In the genomic region with DNA sequence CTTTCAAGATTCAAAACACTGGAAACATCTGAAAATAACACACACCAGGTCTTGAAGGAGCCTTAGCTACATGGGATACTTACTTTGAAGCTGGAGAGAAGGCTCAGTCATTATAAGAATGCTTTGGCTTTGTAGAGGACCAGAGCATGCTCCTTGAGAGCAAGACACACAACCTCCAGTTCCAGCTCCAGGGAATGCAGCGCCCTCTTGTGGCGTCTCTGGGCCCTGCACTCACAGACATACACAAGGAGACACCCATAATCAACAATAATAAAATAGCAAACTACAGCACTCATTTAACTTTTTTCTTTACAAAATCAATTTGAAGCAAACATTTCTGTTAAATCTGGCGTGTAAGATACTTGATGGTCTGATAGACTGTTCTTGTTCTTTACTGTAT, we compare ENCODE assay signal across 10 mouse cellular contexts.
DNase-seq lines count a peak whose midpoint lies in the region; ATAC-seq lines count a peak whose summit lies in the region.
"Had no signal": no experiment of that assay in that cellular context is flagged by ENCODE, and none has a peak within 500 bp of the region (broad histone marks: within the 10 kb centered on the region; RNA-seq: fewer than 3 reads in every experiment).

No protein-coding gene starts in this region.

- H3K4me2 ChIP-seq in forebrain, embryonic 11.5 days (ENCODE audit: low read depth, low read length, severe bottlenecking): no peak overlapping the region
- no peak overlapping the region for H3K4me2 ChIP-seq in forebrain, embryonic 14.5 days (ENCODE audit: low read length)
- H3K4me2 ChIP-seq in liver, embryonic 11.5 days: no peak overlapping the region
- H3K4me2 ChIP-seq: heart, embryonic 15.5 days had no signal

- ATAC-seq in forebrain, embryonic 11.5 days (replicated peaks; ENCODE audit: low FRiP score): no peak
- no peak for ATAC-seq in forebrain, embryonic 14.5 days
- ATAC-seq in liver, embryonic 11.5 days (replicated peaks; ENCODE audit: low FRiP score): no peak

- DNase-seq in forebrain, embryonic 11.5 days (ENCODE audit: low spot score): peak; percentile 63
- no peak for DNase-seq in forebrain, embryonic 14.5 days (ENCODE audit: low spot score)
- DNase-seq in liver (peak; percentile 33), NIH3T3 (ENCODE audit: low read depth) (peak; percentile 32)
- DNase-seq in liver, embryonic 11.5 days (ENCODE audit: low spot score): no peak
- DNase-seq in kidney, postnatal 14 days: peak; percentile 13
- peak; percentile 82 for DNase-seq in testis, postnatal 10 days (ENCODE audit: low spot score)
- no peak for DNase-seq in cerebellum, adult 11-12 months

- H3K27ac ChIP-seq in forebrain, embryonic 11.5 days (ENCODE audit: low read depth, low read length): no peak overlapping the region
- H3K27ac ChIP-seq in forebrain, embryonic 14.5 days (ENCODE audit: low read depth, low read length): no peak overlapping the region
- H3K27ac ChIP-seq in liver, embryonic 11.5 days (ENCODE audit: low read depth, low read length): no peak overlapping the region
- H3K27ac ChIP-seq: heart, embryonic 15.5 days; macrophage had no signal

- no peaks in the 10 kb centered on the region for H3K4me1 ChIP-seq in forebrain, embryonic 11.5 days (replicated peaks; ENCODE audit: control insufficient read depth, insufficient read depth, low read length)
- no peaks in the 10 kb centered on the region for H3K4me1 ChIP-seq in forebrain, embryonic 14.5 days (ENCODE audit: control insufficient read depth, insufficient read depth, low read length)
- no peaks in the 10 kb centered on the region for H3K4me1 ChIP-seq in liver, embryonic 11.5 days (replicated peaks; ENCODE audit: control insufficient read depth, insufficient read depth, low read length)
- H3K4me1 ChIP-seq: heart, embryonic 15.5 days had no signal

- H3K36me3 ChIP-seq in forebrain, embryonic 11.5 days (ENCODE audit: control insufficient read depth, insufficient read depth, low read length): no peaks in the 10 kb centered on the region
- H3K36me3 ChIP-seq in forebrain, embryonic 14.5 days (ENCODE audit: control insufficient read depth, insufficient read depth, low read length): no peaks in the 10 kb centered on the region
- no peaks in the 10 kb centered on the region for H3K36me3 ChIP-seq in liver, embryonic 11.5 days (ENCODE audit: control insufficient read depth, insufficient read depth, low read length)
- H3K36me3 ChIP-seq: heart, embryonic 15.5 days had no signal

- H3K9me3 ChIP-seq in forebrain, embryonic 11.5 days (ENCODE audit: control insufficient read depth, low read length): no peaks in the 10 kb centered on the region
- no peaks in the 10 kb centered on the region for H3K9me3 ChIP-seq in forebrain, embryonic 14.5 days (replicated peaks; ENCODE audit: control insufficient read depth, low read length)
- no peaks in the 10 kb centered on the region; the same call in 1 of the 2 replicates for H3K9me3 ChIP-seq in liver, embryonic 11.5 days (ENCODE audit: control insufficient read depth, low read length)
- H3K9me3 ChIP-seq: heart, embryonic 15.5 days had no signal

- no peaks in the 10 kb centered on the region for H3K27me3 ChIP-seq in forebrain, embryonic 11.5 days (ENCODE audit: control insufficient read depth, insufficient read depth, low read length)
- no peaks in the 10 kb centered on the region for H3K27me3 ChIP-seq in forebrain, embryonic 14.5 days (replicated peaks; ENCODE audit: control insufficient read depth, insufficient read depth, low read length)
- H3K27me3 ChIP-seq in liver, embryonic 11.5 days (replicated peaks; ENCODE audit: control insufficient read depth, insufficient read depth, low read length): no peaks in the 10 kb centered on the region
- H3K27me3 ChIP-seq: heart, embryonic 15.5 days had no signal

- H3K9ac ChIP-seq in forebrain, embryonic 11.5 days (ENCODE audit: low read length): no peak overlapping the region
- H3K9ac ChIP-seq in forebrain, embryonic 14.5 days (ENCODE audit: low read length): no peak overlapping the region
- H3K9ac ChIP-seq in liver, embryonic 11.5 days (ENCODE audit: low read depth, low read length): no peak overlapping the region
- H3K9ac ChIP-seq: heart, embryonic 15.5 days had no signal

- WGBS in forebrain, embryonic 11.5 days: 53% methylated on average over 3 of the region's 3 CpGs
- 57% methylated on average over 3 of the region's 3 CpGs for WGBS in forebrain, embryonic 14.5 days
- WGBS in liver, embryonic 11.5 days: 42% methylated on average over 3 of the region's 3 CpGs

- H3K4me3 ChIP-seq in forebrain, embryonic 11.5 days (ENCODE audit: low read depth, low read length): no peak overlapping the region
- H3K4me3 ChIP-seq in forebrain, embryonic 14.5 days (ENCODE audit: low read depth, low read length): no peak overlapping the region
- H3K4me3 ChIP-seq in liver, embryonic 11.5 days (ENCODE audit: low read depth, low read length): no peak overlapping the region
- H3K4me3 ChIP-seq: heart, embryonic 15.5 days had no signal

Comparison
In these comparisons a context has a peak if more than half of its experiments do, and no peak if none do; other contexts are left out.
1. DNase-seq: peak in forebrain, embryonic 11.5 days (single experiment), liver (single experiment), NIH3T3 (single experiment), kidney, postnatal 14 days (single experiment) and testis, postnatal 10 days (single experiment); none in forebrain, embryonic 14.5 days (single experiment), liver, embryonic 11.5 days (single experiment) and cerebellum, adult 11-12 months (single experiment).